Mouse (Mus musculus): ENCODE data around the gene Ggn. TPM values are rescaled to one million over a fixed set of nuclear protein-coding genes. Genes with fewer than 3 reads are reported as not detected.

The Ggn gene
- polyA plus RNA-seq, 1 experiment from 2014 or later: 1.3 TPM

DNA sequence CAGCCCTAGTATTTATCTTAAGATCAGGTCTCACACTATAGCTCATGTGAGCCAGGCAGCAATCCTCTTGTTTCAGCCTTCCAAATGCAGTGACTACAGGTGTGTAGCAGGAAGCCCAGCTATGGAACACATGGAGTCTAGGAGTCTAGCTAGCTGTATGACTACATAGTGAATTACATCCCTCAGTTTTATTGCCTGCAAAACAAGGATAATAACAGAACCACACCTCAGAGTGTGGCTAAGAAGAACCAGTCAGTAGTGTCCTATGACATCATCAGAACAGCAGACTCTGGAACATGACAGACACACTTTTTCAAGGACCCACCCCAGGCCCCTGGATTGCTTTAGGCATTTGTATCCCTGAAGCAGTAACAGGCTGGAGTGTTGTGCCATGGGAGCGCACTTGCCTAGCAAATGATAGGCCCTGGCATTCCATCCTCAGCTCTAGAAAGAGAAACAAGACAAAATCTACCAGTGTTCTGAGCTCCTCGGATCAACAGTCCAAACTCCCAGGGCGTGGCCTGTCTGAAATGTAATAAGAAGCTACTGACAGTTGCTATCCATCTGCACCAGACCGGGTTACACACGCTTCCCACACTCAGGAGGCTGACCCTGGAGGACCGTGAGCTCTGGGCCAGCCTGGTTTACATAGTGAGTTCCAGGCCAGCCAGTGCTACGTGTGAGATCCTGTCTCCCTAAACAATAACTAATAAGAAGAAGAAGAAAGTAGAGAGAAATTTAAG is 23.2 kb upstream of the Ggn start:
- 89% methylated on average over 7 of the region's 7 CpGs for WGBS
- H3K9me3 ChIP-seq (replicated peaks): no peaks in the 10 kb centered on the region
- no peak overlapping the region for H3K4me3 ChIP-seq
- no peaks in the 10 kb centered on the region for H3K36me3 ChIP-seq
- H3K4me1 ChIP-seq: peaks cover 6% of the 10 kb centered on the region; the same call in 1 of the 2 replicates
- H3K27ac ChIP-seq (replicated peaks): no peak overlapping the region
- H3K27me3 ChIP-seq (ENCODE audit: low read depth, poor library complexity, severe bottlenecking): no peaks in the 10 kb centered on the region
- no peak for DNase-seq (ENCODE audit: low spot score)

DNA sequence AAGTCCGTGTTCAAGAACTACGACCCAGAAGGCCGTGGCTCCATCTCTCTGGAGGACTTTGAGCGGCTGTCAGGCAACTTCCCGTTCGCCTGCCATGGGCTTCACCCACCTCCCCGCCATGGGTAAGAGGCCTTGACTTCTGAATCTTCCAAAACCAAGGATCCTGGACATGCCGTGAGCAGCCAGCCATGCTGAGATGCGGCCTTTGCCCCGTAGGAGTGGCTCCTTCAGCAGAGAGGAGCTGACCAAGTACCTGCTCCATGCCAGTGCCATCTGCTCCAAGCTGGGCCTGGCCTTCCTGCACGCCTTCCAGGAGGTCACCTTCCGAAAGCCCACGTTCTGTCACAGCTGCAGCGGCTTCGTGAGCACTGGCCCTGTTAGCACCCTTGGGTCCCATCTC is 21.2 kb upstream of the Ggn start:
- H3K27me3 ChIP-seq (ENCODE audit: low read depth, poor library complexity, severe bottlenecking): no peaks in the 10 kb centered on the region
- no peak overlapping the region for H3K27ac ChIP-seq (replicated peaks)
- no peak for DNase-seq (ENCODE audit: low spot score)
- 89% methylated on average over 15 of the region's 15 CpGs for WGBS
- peaks cover 3% of the 10 kb centered on the region; the same call in 1 of the 2 replicates for H3K36me3 ChIP-seq
- H3K9me3 ChIP-seq (replicated peaks): peaks cover 2% of the 10 kb centered on the region; the same call in 1 of the 2 replicates
- no peak overlapping the region for H3K4me3 ChIP-seq
- peaks cover 6% of the 10 kb centered on the region; the same call in 1 of the 2 replicates for H3K4me1 ChIP-seq

DNA sequence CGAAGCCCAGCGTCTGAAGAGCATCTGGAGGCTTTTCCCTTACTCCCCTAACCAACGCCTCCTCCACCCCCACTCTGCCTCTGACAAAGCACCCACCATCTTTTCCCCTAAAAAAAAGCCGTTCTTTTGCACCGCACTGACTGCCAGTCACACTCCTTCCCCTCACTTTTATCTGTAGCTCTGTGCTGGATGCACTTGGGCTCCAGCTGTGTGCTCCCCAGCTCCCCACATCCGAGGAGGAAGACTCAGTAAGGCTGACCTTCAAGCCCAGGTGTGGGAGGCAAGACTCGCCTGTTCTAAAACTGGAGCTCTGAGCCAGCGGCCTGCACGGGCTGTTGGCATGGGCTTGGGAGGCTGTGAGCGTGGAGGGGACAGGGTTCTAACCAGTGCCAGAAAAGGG is 18.5 kb upstream of the Ggn start:
- H3K9me3 ChIP-seq (replicated peaks): peaks cover 8% of the 10 kb centered on the region; the same call in 1 of the 2 replicates
- H3K4me3 ChIP-seq: no peak overlapping the region
- WGBS: 66% methylated on average over 10 of the region's 10 CpGs
- DNase-seq (ENCODE audit: low spot score): no peak
- no peak overlapping the region for H3K27ac ChIP-seq (replicated peaks)
- peaks cover 8% of the 10 kb centered on the region for H3K27me3 ChIP-seq (ENCODE audit: low read depth, poor library complexity, severe bottlenecking)
- H3K4me1 ChIP-seq: peaks cover 22% of the 10 kb centered on the region
- H3K36me3 ChIP-seq: peaks cover 9% of the 10 kb centered on the region; the same call in 1 of the 2 replicates

DNA sequence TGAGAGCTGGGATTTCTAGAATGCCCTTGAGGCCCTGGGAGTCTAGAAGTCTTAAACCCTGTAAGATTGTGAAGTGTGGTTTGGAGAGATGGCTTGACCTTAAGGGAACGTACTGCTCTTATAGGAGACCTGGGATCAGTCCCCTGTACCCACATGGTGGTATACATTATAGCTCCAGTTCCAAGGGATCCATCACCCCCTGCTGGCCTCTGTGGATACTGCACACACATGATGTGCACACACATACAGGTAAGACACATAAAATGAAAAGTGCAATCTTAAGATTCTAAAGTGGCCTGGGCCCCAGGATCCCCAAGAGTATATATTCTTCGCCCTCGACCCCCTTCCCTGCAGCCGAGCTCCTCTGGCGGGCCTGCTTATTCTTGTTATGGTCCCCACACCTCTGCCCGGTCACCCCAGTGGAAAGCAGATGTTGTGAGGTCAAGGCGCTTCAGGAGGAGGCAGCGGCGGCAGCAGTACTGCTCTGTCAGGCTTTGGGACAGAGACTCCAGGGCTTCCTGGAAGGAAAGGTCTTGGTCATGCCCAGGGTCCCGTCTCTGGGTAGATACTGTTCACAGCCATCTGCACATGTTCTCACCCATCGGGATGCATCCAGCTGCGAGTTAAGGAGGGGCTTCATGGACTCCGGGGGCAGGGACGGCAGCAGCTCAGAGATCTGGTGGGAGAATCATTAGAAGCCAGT is 15.8 kb upstream of the Ggn start:
- H3K27ac ChIP-seq (replicated peaks): no peak overlapping the region
- peaks cover 31% of the 10 kb centered on the region for H3K4me1 ChIP-seq
- H3K36me3 ChIP-seq: peaks cover 9% of the 10 kb centered on the region; the same call in 1 of the 2 replicates
- WGBS: 94% methylated on average over 14 of the region's 14 CpGs
- H3K4me3 ChIP-seq: no peak overlapping the region
- DNase-seq (ENCODE audit: low spot score): no peak
- H3K27me3 ChIP-seq (ENCODE audit: low read depth, poor library complexity, severe bottlenecking): peaks cover 27% of the 10 kb centered on the region
- H3K9me3 ChIP-seq (replicated peaks): peaks cover 8% of the 10 kb centered on the region; the same call in 1 of the 2 replicates

DNA sequence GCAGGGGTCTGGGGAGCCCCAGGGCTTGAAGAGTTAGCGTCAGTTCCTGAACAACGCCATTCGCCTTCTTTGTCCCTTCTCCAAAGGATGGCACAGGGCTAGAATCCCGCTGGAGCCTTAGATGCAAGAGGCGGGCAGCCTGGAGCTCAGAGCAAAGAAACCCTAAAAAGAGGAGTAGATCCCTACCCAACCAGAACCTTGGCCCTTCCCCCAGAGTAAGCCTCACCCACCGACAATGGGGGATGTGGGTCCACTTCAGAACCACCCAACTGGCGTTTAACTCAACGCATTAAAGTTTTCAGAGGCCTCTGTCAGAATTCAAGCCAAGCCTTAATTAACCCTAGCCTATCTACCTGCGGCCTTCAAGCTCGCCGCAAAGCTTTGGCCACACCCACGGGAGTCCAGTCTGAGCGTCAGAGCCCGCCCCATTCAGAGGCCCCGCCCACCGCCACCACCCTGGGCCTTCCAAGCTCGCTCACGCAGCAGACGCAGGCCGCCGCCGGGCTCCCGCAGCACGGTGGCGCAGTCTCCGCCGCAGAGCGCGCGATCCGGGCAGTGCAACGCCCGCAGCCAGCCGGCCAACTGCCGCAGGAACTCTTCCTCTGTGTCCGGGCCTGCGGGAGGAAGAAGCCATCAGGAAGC is 14.7 kb upstream of the Ggn start:
- H3K9me3 ChIP-seq (replicated peaks): peaks cover 8% of the 10 kb centered on the region; the same call in 1 of the 2 replicates

DNA sequence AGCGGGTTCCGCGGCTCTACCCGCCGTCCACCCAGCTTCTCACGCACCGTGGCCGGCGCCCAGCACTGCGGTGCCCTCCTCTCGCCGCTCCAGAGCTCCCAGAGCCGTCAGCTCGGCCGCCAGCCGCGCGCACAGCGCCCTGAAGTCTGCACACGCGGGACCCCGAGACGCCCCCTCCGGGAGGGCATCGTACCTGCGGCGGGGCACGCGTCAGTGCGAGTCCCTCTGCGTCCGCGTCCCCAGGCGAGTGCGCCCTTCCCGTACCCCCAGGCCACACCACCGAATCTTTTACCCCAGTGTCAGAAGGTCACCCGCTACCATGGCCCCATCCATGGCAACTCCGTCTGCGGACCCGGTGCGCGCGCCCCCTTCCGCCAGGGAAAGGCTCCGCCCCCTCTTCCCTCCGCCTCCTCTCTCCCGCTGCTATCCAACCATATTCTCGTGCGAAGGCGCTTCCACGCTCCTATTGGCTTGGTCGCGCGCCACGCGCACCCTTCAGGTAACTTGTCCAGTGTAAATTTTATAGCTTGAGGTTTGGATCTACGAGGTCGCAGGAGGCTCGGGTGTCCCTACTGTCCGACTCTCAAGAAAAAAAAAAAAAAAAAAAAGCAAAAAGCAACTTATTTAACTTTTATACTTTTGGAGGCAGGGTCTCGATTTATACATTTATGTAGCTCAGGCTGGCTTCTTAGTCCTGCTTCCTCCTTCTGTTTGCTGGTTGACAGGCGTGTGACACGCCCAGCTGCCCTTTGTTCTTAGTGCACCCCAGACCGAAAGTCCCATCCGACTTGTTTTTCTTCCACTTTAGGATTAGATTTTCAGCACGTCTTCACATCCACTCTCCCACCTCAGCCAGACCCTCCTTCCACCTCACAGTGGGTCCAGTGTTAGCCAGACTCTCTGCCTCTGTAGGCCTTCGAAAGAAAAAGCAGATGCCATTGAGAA is 13.9 kb upstream of the Ggn start, which contains the start of gene Fam98c:
Gene Fam98c (minus strand): TSS at position 397 of the 945 bp plus-strand sequence.
- Histone ChIP-seq H3K4me1 (peaks cover 33% of the 10 kb centered on the region), H3K4me3 (peak within 1 kb of the TSS; percentile 85), H3K9me3 (replicated peaks) (peaks cover 8% of the 10 kb centered on the region; the same call in 1 of the 2 replicates), H3K36me3 (peaks cover 14% of the 10 kb centered on the region), H3K27ac (replicated peaks) (peak within 1 kb of the TSS; percentile 89), H3K27me3 (ENCODE audit: low read depth, poor library complexity, severe bottlenecking) (peaks cover 39% of the 10 kb centered on the region)
- 4% methylated on average over 68 of the region's 68 CpGs for WGBS
- DNase-seq (ENCODE audit: low spot score): peak; percentile 86

More for the DNA sequence above, 14.7 kb upstream of the Ggn start:
- Histone ChIP-seq H3K4me1 (peaks cover 33% of the 10 kb centered on the region), H3K4me3 (peak overlapping the region; percentile 85), H3K27me3 (ENCODE audit: low read depth, poor library complexity, severe bottlenecking) (peaks cover 39% of the 10 kb centered on the region), H3K36me3 (peaks cover 9% of the 10 kb centered on the region; the same call in 1 of the 2 replicates), H3K27ac (replicated peaks) (peak overlapping the region; percentile 89)
- WGBS: 7% methylated on average over 37 of the region's 37 CpGs
- DNase-seq (ENCODE audit: low spot score): peak; percentile 87

DNA sequence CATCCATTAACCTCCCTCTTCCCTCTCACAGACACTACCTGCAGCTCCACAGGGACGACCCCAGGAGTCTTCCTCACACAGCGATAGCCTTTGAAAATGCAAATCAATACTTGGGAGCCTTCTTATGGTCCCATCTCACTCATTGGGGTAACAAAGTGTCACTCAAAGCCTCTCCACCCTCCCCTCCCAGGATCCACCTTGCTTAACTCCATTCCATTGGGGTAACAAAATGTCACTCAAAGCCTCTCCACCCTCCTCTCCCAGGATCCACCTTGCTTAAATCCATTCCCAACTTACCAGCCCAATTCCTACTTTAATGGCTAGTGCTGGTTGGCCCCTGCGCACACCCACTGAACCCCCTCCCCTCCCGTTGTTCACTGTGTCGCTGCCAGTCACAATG is 11.7 kb upstream of the Ggn start:
- H3K27ac ChIP-seq (replicated peaks): no peak overlapping the region
- 3% methylated on average over 5 of the region's 5 CpGs for WGBS
- no peak for DNase-seq (ENCODE audit: low spot score)
- peak overlapping the region; percentile 18; the same call in 1 of the 2 replicates for H3K4me3 ChIP-seq
- peaks cover 53% of the 10 kb centered on the region for H3K27me3 ChIP-seq (ENCODE audit: low read depth, poor library complexity, severe bottlenecking)
- H3K4me1 ChIP-seq: peaks cover 47% of the 10 kb centered on the region
- H3K9me3 ChIP-seq (replicated peaks): peaks cover 8% of the 10 kb centered on the region; the same call in 1 of the 2 replicates
- H3K36me3 ChIP-seq: peaks cover 33% of the 10 kb centered on the region

DNA sequence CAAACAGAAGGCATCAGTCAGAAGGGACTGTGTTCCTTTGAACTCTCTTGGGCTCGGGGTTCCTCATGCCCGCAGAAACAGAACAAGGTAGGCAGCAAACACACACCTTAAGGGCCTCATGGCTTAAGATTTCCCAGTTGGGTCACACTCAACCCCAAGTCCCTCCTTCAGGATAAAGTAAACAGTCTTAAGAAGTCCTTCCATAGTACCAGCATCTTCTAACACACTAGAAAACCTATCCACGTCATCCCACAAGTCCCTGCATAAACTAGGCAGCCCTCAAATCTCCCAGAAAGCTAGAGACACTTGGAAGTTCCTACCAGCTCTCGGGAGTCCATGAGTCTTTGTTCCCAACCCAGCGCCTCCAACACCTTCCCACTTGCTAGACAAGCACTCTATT is 7.7 kb upstream of the Ggn start:
- Histone ChIP-seq H3K9me3 (replicated peaks) (no peaks in the 10 kb centered on the region), H3K27me3 (ENCODE audit: low read depth, poor library complexity, severe bottlenecking) (peaks cover 49% of the 10 kb centered on the region), H3K36me3 (peaks cover 52% of the 10 kb centered on the region), H3K27ac (replicated peaks) (no peak overlapping the region), H3K4me1 (peaks cover 31% of the 10 kb centered on the region), H3K4me3 (no peak overlapping the region)
- DNase-seq (ENCODE audit: low spot score): no peak
- WGBS: 79% methylated on average over 5 of the region's 5 CpGs

DNA sequence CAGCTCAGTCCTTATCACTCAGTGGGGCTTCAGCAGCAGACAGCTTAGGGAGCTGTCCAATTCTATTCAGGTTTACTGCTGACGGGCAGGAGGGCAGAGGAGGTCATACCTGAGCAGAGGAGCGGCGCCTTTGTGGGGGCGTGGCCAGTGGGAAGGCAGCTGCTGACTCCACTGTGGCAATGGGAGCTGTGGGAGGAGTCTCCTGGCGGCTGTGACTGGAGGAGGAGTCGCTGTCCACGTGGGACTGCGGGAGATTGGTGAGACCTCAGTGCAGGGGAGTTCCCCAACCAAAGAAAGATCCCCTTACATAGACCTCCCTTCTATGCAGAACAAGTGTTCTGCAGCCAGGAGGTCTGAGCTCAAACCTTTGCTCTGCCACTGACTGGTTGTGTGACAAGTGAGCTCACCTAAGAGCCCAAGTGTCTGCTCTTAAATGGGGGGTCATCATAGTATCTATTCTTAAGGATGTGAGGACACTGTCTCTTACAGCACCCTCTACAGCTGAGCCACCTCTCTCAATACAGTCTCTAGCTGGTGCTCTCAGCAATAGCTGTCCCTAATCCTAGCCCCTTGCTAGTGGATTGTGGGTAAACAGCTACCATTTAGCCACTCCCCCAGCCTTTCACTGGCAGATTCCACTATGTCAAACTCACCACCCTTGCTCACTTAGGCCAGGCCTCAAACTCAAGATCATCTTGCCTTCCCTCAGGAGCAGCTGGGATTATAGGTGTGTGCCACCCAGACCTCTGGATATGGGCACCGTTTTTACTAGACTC is 7.1 kb upstream of the Ggn start:
- Histone ChIP-seq H3K27me3 (ENCODE audit: low read depth, poor library complexity, severe bottlenecking) (peaks cover 49% of the 10 kb centered on the region), H3K9me3 (replicated peaks) (no peaks in the 10 kb centered on the region), H3K4me3 (no peak overlapping the region), H3K4me1 (peaks cover 37% of the 10 kb centered on the region), H3K27ac (replicated peaks) (no peak overlapping the region), H3K36me3 (peaks cover 52% of the 10 kb centered on the region)
- DNase-seq (ENCODE audit: low spot score): no peak
- WGBS: 18% methylated on average over 9 of the region's 9 CpGs

DNA sequence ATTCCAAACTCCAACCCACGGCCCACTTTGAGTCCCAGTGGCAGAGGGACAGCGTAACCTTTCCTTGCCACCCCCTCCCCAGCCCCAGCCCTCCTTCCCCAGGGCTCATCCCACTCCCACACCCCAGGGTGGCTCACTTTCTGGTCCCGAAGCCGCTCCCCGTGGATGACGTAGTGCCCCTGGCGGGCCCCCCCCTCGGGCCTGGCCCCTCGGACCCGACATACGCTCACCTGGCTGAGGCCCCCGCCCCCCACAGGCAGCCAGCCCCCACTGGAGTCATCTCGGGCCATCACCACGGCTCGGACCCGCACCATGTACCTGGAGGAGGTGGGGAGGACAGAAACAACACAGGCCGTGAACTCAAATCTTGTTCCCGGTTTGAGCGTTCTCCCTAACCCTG is 2.4 kb upstream of the Ggn start:
- DNase-seq (ENCODE audit: low spot score): no peak
- 11% methylated on average over 19 of the region's 19 CpGs for WGBS

DNA sequence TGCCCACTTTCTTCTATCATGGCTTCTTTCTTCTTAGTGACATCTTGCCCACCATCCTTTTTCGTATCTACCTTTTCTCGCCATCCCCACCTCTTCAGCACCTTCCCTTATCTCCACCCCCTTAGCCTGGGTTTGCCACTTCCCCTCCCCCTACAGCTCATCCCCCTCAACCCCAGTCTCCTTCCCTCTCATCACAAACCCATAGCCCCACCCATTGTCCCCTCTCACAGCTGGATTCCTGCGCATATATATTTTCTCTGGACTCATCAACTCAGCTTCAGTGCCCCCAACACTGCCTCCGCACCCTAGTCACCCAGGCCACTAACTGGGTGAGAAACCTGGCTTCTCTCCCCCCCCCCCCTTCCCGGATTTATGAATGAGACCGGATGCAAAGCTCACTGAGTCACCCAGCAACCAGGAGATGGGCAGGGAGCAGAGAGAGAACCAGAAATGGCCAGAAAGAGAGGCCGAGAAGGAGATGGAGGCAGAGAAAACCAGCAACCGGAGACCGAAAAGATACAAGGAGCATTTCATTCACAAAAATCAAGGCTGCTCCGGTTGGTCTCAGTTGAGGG is 1.8 kb upstream of the Ggn start:
- Histone ChIP-seq H3K36me3 (peaks cover 33% of the 10 kb centered on the region), H3K27ac (replicated peaks) (peak overlapping the region; percentile 91), H3K27me3 (ENCODE audit: low read depth, poor library complexity, severe bottlenecking) (peaks cover 43% of the 10 kb centered on the region), H3K4me3 (peak overlapping the region; percentile 82), H3K9me3 (replicated peaks) (no peaks in the 10 kb centered on the region), H3K4me1 (peaks cover 60% of the 10 kb centered on the region)
- no peak for DNase-seq (ENCODE audit: low spot score)
- WGBS: 1% methylated on average over 10 of the region's 10 CpGs

More for the DNA sequence above, 2.4 kb upstream of the Ggn start:
- Histone ChIP-seq H3K36me3 (peaks cover 33% of the 10 kb centered on the region), H3K9me3 (replicated peaks) (no peaks in the 10 kb centered on the region), H3K27me3 (ENCODE audit: low read depth, poor library complexity, severe bottlenecking) (peaks cover 39% of the 10 kb centered on the region), H3K4me3 (peak overlapping the region; percentile 82), H3K4me1 (peaks cover 60% of the 10 kb centered on the region), H3K27ac (replicated peaks) (peak overlapping the region; percentile 91)
